Comparison of ENCODE assay signal across 8 mouse cellular contexts in genomic region chr1:184395215-184395614, GRCm38 (mm10).
A peak's percentile ranks its signal among the peaks of the same experiment; 100 is the strongest.
DNase-seq lines count a peak whose midpoint lies in the region; ATAC-seq and TF ChIP-seq lines count a peak whose summit lies in the region.

No protein-coding gene starts in this region.

- H3K27ac ChIP-seq in CH12.LX (ENCODE audit: insufficient read depth, low read depth): no peak overlapping the region
- H3K27ac ChIP-seq in cerebellum, adult 2 months (ENCODE audit: insufficient read depth, low read length): no peak overlapping the region
- H3K27ac ChIP-seq in limb, embryonic 12.5 days: peak overlapping the region; percentile 56; the same call in 1 of the 2 replicates

- intact Hi-C loops in gastrocnemius, postnatal 14 days (cut with DNase I; ENCODE audit: low total_unique reads): no loop called here

- H3K4me1 ChIP-seq in CH12.LX (ENCODE audit: control insufficient read depth in 1 of 2, insufficient read depth in 2 of 2): peaks cover 0 to 9% of the 10 kb centered on the region in 2 experiments; a peak in 1 of 4 replicates
- H3K4me1 ChIP-seq in cerebellum, adult 2 months (ENCODE audit: control insufficient read depth, insufficient read depth, low read length): no peaks in the 10 kb centered on the region
- peaks cover 13% of the 10 kb centered on the region; the same call in 1 of the 2 replicates for H3K4me1 ChIP-seq in limb, embryonic 12.5 days (replicated peaks)

- no peaks in the 10 kb centered on the region for H3K27me3 ChIP-seq in CH12.LX (replicated peaks)
- no peaks in the 10 kb centered on the region; the same call in 1 of the 2 replicates for H3K27me3 ChIP-seq in cerebellum, adult 2 months (ENCODE audit: control insufficient read depth, insufficient read depth, low read length)
- peaks cover 33% of the 10 kb centered on the region for H3K27me3 ChIP-seq in limb, embryonic 12.5 days

- no peak overlapping the region for H3K4me3 ChIP-seq in CH12.LX (replicated peaks in 1 of 3; ENCODE audit: low read depth in 2 of 3, low read length in 2 of 3, poor library complexity in 1 of 3)
- H3K4me3 ChIP-seq in cerebellum, adult 2 months (replicated peaks; ENCODE audit: insufficient read depth, low read depth, low read length): no peak overlapping the region
- H3K4me3 ChIP-seq in limb, embryonic 12.5 days (replicated peaks): no peak overlapping the region

- H3K79me2 ChIP-seq in CH12.LX (replicated peaks; ENCODE audit: control insufficient read depth, extremely low read depth, insufficient read depth, poor library complexity, severe bottlenecking): no peaks in the 10 kb centered on the region

- ATAC-seq in limb, embryonic 12.5 days (ENCODE audit: insufficient number of reproducible peaks, insufficient read depth, low FRiP score, low TSS enrichment, low read depth): no peak

- no peak overlapping the region for H3K9ac ChIP-seq in CH12.LX (ENCODE audit: insufficient read depth, low read depth)
- H3K9ac ChIP-seq in limb, embryonic 12.5 days (replicated peaks): no peak overlapping the region

- WGBS in cerebellum, adult 2 months: 66% methylated on average over 15 of the region's 15 CpGs
- WGBS in limb, embryonic 12.5 days: 48% methylated on average over 15 of the region's 15 CpGs

- no peak for TF ChIP-seq POLR2A in CH12.LX (IDR thresholded peaks at IDR 0.05; ENCODE audit: low read depth, low read length)
- no peak for TF ChIP-seq POLR2A in cerebellum, adult 2 months (IDR thresholded peaks at IDR 0.05; ENCODE audit: borderline replicate concordance, insufficient read depth, low read length)

- in situ Hi-C loops in CH12.LX (cut with MboI; ENCODE audit: low pct_ligation_motif_present, low pct_unique_long_range_greater_than_20kb, low sequenced_read_pairs): no loop called here

- DNase-seq in 3134 (ENCODE audit: extremely low read depth, insufficient read length, low spot score): peak; percentile 44
- peak; percentile 59 for DNase-seq in CH12.LX (ENCODE audit: extremely low read depth)
- DNase-seq in cerebellum, adult 2 months: peak; percentile 18 to 19
- DNase-seq in gastrocnemius, postnatal 14 days: peak; percentile 51
- DNase-seq in kidney, adult 18-20 months: peak; percentile 57
- peak; percentile 13 to 29 for DNase-seq in right cerebral cortex, adult 2 months (ENCODE audit: low spot score in 2 of 2)
- peak; percentile 66 for DNase-seq in urinary bladder, postnatal 25 days (ENCODE audit: low spot score)

- H3K9me3 ChIP-seq in CH12.LX (replicated peaks; ENCODE audit: low read length): peaks cover 3% of the 10 kb centered on the region
- 0 out of 2 replicates have a peak, but pooled peaks cover 3% of the 10 kb centered on the region for H3K9me3 ChIP-seq in limb, embryonic 12.5 days

- dilution Hi-C loops in CH12.LX (cut with MboI; ENCODE audit: extremely low pct_ligation_motif_present, extremely low pct_unique_long_range_greater_than_20kb, low sequenced_read_pairs): no loop called here

- TF ChIP-seq RAD21 in CH12.LX (IDR thresholded peaks at IDR 0.05; ENCODE audit: low read depth, low read length): peak; percentile 56

- TF ChIP-seq EP300 in CH12.LX (IDR thresholded peaks at IDR 0.05; ENCODE audit: low read length): no peak

- H3K36me3 ChIP-seq in CH12.LX (replicated peaks in 1 of 2; ENCODE audit: control insufficient read depth in 1 of 2, insufficient read depth in 1 of 2, low read length in 1 of 2): no peaks in the 10 kb centered on the region
- H3K36me3 ChIP-seq in limb, embryonic 12.5 days: no peaks in the 10 kb centered on the region

- peak; percentile 56 to 89 for TF ChIP-seq CTCF in CH12.LX (conservative IDR thresholded peaks at IDR 0.05 in 1 of 2, IDR thresholded peaks at IDR 0.05 in 1 of 2; ENCODE audit: low read depth in 2 of 2, low read length in 2 of 2)
- peak; percentile 45; the same call in 1 of the 2 replicates for TF ChIP-seq CTCF in cerebellum, adult 2 months (IDR thresholded peaks at IDR 0.05; ENCODE audit: borderline replicate concordance, insufficient read depth, low read depth, low read length)

- H3K4me2 ChIP-seq in CH12.LX (ENCODE audit: insufficient read depth, low read depth, poor library complexity, severe bottlenecking): no peak overlapping the region
- H3K4me2 ChIP-seq in limb, embryonic 12.5 days: peak overlapping the region; percentile 32

TF ChIP-seq in CH12.LX, 34 proteins besides CTCF, POLR2A, EP300 and RAD21:
- TF ChIP-seq POLR2AphosphoS2 (IDR thresholded peaks at IDR 0.05; ENCODE audit: low read depth, low read length) (no peak), JUND (conservative IDR thresholded peaks at IDR 0.05; ENCODE audit: low read depth, low read length) (no peak), E2F4 (IDR thresholded peaks at IDR 0.05; ENCODE audit: insufficient replicate concordance, low read depth, low read length) (no peak), BHLHE40 (IDR thresholded peaks at IDR 0.05; ENCODE audit: low read depth, low read length) (no peak), ZC3H11A (IDR thresholded peaks at IDR 0.05; ENCODE audit: low read depth, low read length) (peak; percentile 20; the same call in 1 of the 2 replicates), KAT2A (IDR thresholded peaks at IDR 0.05; ENCODE audit: insufficient replicate concordance, low read length) (no peak), GABPA (IDR thresholded peaks at IDR 0.05; ENCODE audit: insufficient replicate concordance, low read depth, low read length) (no peak), NRF1 (IDR thresholded peaks at IDR 0.05; ENCODE audit: low read depth, low read length) (peak; percentile 81), HCFC1 (IDR thresholded peaks at IDR 0.05; ENCODE audit: low read depth, low read length) (no peak), MXI1 (IDR thresholded peaks at IDR 0.05; ENCODE audit: low read depth, low read length) (no peak), IRF4 (IDR thresholded peaks at IDR 0.05; ENCODE audit: low read depth, low read length) (no peak), TCF12 (IDR thresholded peaks at IDR 0.05; ENCODE audit: low read depth, low read length) (no peak), SMC3 (IDR thresholded peaks at IDR 0.05; ENCODE audit: low read depth, low read length) (peak; percentile 90), SIN3A (IDR thresholded peaks at IDR 0.05; ENCODE audit: low read length) (no peak)
